Mouse (Mus musculus): ENCODE results near the gene Capzb. TPM values are rescaled to one million over a fixed set of nuclear protein-coding genes. Genes with fewer than 3 reads are reported as not detected.

Gene Capzb
- total RNA-seq, 2 experiments from 2014 or later, result 423 to 429 TPM

DNA sequence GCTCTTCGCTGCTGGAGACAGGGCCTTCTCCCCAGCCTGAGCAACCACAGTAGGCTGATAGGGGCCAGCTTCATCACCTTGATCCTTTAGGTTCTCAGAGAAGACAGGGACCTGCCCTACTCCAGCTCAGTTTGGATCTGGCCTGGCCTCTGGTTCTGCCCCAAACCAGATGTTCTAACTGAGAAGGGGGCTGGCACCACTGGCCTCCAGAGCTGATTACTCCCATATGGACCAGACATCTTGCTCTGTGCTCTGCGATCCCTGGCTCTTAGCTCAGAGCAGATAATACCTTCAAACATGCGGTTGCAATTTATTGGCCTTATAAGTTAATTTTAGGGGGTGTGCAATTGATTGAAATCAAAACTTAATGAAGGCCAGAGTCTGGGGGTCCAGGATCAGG is 74.6 kb downstream of the Capzb start:
- no peak for DNase-seq

DNA sequence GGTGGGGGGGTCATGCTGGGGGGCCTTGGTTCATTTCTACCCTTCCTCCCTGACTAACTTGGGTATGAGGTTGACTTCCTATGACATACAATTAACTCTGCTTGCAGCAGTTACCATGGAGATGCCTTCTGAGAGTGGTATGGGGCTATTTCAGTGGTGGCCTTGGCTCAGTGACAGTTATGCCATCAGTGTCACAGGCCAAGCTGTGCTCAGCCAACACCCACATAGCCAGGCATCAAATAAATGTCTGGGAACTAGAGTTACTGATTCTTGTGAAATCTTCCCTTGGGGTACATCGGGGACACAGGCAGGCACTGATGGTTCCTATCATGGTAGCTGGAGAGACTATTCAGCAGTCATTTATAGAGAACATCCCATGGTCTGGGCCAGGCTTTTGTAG is 75.5 kb downstream of the Capzb start:
- DNase-seq, result no peak

DNA sequence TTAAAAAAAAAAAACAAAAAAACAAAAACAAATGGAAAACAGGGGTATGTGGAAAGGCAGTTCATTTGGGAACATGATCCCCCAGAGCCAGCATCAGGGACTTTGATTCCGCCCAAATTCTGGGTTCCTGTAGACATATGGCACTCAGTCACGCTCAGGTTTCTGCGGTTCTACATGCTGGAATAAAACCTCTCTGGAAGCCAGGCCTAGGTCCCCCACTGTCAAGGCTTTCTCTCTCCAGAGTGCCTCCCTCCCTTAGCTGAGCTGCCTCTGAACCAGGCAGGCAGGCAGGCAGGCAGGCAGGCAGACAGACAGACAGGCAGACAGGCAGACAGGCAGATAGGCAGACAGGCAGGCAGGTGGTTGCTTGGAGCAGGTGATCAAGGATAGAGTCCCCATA is 77.5 kb downstream of the Capzb start:
- no peak for DNase-seq

DNA sequence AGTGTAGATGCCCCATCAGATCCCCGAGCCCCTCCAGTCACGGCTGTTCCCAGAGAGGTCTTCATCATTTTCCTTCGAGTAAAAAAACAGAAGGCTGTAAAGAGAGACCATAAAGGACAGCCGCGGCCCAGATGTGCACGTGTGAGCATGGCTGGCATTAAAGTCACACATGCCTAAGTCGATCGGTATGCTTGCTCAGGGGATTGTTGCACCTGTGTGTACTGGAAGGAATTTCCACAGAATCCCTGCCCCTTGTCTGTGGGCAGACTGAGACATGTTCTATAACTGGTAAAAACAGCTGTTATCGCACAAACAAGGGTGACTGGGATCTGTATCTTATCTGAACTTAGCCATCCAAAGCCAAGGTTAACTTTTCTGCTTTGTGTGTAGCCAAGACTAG is 78.9 kb downstream of the Capzb start:
- no peak for DNase-seq

DNA sequence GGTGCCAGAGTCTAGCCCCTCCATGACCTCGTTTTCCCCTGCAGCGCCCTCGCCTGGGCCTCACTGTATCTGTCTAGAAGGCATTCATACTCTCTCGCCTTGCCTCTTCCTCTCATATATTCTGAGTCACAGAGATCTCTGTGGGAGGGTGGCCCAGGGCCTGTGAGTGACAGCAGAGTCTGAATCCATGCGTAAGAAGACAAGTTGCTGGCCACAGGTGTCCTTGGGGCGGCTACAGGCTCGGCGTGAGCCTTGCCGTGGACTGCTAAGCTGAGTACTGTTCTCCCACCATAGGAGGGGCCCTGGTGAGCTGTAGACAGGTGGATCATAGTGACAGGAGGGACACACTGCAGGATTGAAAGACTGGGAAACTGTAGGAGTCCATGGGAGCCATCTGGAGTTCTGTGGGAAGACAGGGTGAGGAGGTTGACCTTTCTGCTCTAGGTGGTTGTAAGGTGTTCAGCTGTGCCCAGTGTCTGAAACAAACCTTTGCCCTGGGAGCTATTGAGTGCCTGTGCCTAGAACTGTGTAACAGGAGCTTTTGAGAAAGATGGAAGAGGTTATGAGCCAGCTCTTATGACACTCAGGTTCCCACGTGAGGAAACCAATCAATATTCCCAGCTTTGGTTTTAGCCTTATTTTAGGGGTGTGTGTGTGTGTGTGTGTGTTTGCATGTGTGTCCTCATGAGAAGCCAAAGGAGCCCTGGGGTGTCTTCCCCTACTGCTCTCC is 80.4 kb downstream of the Capzb start:
- no peak for DNase-seq

DNA sequence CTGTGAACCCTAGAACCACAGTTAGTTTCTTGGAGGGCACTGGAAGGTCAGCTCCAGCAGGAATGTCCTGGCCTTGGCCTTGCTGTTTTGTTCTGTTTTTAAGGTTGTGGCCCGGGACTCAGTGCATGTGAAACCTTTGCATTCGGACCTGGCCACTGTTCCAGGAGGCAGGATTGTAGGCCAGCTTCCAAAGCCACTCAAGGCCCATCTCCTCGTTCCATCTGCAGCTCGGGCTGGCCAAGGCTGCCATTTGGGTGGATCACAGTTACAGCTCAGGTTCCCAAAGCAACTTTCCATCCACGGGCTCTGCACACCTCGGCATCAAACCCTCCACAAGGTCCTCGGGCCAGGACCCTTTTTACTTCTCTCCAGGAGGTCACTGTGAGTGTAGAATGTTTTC is 81.9 kb downstream of the Capzb start:
- DNase-seq, result no peak

DNA sequence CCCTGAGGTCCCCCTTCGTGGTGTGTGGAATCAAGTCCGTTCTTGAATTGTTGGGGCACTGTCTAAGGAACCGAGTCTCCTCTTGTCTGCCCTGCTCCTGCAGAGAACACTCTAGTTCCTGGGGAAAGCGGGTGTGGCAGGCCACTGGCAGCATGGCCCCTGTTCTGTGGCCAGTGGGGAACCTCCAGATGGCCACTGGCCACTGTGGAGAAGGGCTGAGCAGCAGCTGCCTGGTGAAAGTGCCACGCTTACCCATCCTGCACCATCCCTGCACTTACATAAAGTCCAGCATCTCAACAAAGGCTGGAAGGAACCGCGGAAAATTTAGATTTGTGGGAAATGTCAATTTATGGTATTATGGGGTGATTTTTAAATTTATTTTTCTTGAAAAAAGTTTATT is 83.7 kb downstream of the Capzb start:
- no peak for DNase-seq

DNA sequence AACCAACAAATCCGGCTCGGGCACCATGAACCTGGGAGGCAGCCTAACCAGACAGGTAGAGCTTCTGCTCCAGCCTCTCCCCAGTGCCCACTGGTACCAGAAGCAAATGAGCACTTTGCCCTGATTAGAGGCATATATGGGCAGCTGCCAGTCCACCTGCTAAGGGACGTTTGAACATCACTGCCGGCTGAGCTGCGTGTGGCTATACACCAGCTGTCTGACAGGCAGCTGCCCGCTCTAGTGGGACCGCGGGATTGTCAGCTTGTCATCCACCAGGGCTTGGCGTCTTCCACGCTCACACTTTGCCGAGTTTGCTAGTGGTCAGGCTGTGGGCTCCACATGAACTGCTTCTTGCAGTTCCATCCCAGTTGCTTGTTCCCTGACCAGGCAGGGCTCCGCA is 87.8 kb downstream of the Capzb start:
- no peak for DNase-seq

DNA sequence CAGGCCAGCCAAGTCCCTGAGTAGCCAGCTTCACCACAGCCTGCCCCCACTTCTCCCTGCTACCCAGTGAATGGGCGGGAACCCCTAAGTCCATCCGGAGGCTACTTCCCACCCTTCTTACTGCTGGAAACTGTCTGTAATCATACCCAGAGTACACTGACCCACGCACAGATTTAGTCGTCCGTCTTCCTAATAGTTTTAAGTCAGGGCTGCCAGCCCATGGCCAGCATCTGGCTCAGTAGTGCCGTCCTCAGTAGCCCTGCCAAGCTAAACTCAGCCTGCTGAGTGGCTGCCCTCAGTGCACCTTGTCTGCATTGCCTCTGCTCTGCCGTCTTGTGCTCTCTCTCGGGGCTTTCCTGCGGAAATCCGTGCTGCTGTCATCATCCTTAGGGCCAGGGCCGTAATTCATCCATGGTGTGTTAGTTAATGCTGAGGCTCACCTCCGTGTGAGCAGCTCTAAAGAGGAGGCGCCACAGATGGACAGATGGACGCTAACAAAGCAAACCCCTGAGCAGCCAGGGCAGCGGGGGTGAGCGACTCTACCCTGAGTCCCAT is 89.2 kb downstream of the Capzb start:
- no peak for DNase-seq

DNA sequence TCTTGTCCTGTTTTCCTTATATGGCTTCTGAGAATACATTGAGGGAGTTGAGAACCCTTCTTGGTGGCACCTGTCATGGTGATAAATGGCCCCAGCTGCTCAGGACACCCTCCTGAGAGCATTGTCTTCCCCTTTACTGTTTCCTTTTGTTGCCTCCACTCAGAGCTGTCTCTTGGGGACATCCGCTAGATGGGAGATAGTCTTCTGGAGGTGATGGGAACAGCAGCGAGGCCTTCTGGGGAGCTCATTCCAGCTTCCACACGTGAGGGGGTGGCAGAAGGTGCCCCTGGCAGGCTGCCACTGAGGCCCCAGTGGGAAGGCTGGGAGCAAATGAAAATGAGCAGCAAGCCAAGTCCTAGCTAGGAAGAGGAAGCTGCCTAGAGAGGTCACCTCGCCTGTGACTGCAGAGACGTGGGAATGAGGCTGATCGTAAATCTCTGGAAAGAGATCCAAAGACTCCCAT is 90.3 kb downstream of the Capzb start:
- peak; percentile 53 for DNase-seq

DNA sequence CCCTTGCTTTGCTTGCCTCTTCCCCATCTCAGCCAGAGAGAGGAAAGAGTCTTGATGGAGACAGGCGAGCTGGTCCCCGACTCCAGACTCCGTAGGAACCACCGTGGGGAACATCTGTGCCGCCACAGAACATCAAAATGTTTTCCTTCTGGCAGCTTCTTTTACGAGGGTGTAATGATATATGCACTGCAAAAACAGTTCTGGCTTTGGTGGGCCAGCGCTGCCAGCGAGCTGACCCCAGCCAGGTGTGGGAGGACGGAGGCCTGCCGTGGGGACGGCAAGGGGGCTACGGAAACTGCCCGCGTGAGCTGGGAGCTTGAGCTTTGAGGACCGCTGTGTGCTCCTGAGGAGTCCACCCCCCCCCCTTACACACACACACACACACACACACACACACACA is 92.2 kb downstream of the Capzb start:
- DNase-seq, result no peak

DNA sequence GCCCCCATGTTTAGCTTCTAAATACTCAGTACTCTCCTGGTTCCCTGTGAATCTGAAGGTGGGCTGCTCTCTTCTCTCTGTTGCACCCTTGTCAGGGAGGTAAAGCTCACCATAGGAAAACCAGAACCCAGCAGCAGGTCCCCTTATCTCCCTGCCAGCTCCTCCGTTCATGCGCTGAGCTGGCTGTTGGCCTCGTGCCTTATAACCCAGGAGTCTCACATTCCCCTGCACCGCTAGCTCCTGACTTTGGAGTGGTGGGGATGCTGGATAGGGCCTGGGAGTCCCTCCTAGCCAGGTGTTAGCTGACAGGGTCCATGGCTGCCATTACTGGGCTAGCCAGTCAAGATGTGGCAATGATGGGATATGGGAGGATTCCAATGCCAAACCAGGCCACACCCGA is 93.5 kb downstream of the Capzb start:
- peak; percentile 45 for DNase-seq

DNA sequence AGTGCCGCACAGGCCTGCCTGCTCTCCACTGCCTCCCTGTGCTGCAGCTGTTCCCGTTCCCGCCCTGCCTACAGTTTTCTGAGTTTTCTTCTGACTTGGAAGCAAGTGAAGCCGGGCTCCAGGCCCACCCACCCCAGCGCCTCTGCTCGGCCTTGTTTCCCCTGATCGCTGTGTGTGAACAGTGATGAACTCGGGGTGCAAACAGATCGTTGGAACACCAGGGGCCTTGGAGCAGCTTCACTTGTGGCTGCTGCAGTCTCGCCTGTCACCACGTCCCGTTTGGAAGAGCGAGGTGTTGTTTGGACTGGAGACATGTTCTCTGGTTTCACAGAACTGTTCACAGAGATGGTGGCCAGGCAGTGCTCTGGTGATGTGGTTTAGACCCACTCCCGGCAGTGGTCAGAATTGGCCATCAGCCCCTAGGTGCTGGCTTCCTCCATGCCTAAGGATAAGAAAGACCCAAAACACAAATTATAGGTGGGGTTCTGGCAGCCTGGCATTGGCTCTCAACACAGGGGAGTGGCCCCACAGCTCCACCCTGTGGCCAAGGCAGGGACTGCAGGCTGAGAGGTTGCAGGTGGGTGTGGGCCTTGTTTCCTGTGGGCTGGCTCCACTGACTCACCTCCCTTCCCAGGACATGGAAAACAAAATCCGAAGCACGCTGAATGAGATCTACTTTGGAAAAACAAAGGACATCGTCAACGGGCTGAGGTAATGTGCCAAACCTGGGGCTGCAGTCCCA is 94.6 kb downstream of the Capzb start:
- peak; percentile 93 for DNase-seq

DNA sequence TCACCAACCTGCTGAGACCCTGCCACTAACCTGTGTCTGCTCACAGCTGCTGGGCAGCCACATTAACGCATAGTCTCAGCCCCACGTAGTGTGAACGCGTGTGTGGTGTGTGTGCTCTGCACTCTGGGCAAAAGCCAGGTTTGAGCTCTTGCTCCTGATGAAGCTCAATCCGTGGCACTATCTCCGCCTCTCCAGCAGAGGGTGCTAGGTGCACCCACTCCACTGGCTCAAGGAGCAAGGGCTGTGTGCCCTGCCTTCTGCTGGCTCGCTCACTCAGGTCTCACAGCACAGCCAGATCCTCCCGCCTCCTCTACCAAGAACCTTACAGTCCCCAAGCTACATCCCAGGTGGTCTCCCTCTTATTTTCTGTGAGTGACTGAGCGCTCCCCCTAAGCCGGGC is 96.3 kb downstream of the Capzb start:
- DNase-seq, result peak; percentile 53

DNA sequence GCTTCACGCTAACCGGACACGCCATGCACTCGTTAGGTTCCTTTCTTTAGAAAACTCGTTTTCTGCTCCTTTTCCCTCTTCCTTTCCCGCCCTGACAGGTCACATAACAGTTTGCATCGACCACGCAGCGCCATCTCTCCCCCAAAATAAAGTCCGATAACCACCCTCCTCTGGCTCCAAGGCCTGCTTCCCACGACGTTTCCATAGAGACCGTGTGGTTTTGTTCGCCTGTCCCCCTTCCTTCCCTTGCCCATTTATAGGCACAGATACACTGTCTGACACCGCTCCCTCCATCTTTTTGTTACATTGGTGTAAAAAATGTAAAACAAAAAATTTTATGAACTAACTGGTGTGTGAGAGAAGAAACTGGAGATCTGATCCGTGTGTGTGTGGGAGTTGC is 98.4 kb downstream of the Capzb start:
- DNase-seq, result no peak

DNA sequence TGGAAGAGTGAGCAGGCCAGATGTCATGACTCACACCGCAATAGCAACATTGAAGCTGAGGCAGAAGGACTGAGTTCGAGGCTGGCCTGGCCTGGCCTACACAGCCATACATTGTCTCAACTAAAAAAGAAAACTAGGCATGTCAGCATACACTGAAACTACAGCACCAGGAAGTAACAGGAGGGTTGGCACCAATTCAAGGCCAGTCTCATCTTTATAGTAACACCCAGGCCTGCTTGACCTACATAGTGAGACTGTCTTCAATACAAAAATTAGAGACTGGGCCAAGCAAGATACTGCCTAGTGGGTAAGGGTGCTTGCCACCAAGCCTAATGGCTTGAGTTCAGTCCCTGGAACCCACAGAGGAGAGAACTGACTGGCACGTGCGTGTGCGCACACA is 99.3 kb downstream of the Capzb start:
- no peak for DNase-seq

DNA sequence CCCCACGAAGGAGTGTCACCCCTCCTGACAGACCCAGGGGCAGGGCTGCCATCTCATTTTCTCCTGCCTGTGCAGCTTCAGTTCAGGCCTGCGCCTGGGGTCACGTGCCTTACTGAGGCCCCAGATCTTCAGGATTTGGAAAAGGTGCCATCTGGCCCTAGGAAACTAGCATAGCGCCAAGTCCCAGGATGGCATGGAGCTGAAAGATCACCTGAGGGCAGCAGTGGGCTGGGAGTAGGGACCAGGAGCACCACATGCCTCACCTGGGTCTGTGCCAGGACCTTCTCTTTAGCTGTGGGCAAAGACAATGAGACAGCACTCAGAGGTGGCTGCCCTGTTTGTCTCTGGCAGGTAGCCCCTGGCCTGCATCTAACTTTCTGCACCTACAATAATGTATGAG is 104.9 kb downstream of the Capzb start:
- peak; percentile 76 for DNase-seq

DNA sequence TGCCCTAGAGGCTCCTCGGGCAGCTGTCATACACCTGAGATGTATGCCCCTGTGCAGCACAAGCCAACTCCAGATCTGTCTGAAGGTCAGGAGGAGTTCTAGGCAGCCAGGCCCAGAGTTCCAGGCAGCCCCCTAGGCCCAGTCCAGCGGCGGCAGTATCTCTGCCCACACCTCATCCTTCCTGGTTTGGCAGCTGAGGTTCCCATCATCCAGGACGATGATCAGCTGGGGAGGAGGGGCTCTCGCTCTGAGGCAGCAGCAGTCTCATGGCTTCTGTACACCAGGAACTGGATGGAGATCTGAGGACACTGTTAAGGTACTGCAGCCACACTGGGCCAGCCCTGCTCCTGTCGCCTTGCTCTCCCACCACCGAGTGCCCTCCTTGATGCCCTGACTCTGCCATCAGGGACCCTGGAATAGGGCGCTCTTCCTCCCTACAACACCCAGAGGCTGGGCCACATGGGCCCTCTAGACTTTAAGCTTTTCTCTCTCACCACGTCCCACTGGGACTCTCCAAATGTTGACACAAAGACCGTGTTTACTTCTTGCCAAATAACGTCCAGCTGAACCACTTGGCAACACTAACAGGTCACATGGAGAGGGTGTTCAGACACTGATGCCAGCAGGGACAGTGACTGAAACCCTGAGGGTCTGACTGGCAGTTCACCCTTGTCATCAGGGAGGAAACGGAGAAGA is 106.1 kb downstream of the Capzb start:
- no peak for DNase-seq

DNA sequence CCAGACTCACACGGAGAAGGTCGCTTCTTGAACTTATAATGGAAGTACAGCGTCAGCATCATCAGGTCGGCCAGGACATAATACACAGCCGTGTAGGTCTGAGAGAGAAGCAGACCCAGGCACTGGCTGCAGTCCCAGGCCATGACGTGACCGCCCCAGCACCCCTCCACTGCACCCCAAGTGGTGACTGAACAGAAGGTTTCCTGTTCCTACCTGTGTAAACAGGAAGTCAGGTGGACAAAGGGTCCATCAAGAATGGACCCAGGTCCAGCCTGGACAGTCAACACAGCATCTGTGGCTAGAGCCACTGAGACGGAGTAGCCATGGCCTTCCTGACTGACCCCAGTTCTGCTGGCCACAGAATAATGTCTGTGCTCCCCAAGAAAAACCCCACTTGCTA is 109.1 kb downstream of the Capzb start:
- DNase-seq, result no peak

DNA sequence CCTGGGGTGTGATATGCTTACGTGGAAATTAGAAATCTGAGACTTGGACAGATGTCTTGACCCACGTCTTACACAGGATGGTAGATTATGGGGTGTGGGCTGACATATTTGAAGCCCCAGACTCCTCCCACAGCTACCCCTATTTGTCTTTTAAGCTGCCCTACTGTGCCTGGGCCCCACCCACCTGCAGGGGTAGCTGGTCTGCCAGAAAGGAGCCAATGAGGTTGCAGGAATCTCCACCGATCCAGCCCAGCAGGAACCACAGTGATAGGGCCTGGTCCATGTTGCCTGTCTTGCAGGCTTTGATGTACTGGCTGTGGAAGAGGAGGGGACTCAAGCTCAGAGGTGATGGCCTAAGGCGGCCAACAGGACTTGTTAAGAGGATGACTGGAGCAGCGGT is 109.5 kb downstream of the Capzb start:
- no peak for DNase-seq

DNA sequence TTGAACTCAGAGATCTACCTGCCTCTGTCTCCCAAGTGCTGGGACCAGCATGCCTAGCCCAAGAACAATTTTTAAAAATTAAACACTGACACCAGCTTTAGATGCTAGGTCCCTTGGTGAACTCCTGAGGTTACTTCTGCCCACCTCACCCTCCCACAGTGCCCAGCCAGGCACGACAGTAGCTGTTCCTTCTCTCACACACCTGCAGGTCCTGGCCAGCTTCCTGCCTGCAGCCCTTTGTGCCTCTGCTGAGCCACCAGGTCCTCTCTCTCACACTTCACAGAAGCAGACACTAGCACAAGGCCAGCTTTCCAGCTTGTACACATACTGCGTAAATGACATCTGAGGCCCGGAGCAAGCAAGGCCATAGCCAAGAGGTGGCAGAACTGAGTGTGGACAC is 112.8 kb downstream of the Capzb start:
- no peak for DNase-seq

DNA sequence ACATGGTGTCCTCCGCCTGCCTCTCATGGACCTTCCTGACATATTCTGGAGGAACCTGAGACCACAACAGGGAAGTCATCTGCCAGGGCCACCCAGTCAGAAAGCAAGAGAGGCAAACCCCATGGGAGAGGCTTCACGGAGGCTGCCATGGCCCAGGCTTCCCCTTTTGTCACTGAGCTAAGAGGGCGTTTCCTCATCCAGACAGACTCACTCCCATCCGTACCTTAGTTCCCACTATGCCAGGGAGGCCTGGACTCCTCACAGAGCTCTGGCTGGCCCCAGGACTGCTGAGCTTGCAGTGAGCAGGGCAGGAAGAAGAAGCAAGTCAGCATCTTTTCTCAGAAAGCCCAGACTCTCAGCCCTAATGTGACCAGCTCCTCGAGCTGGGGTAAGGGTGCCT is 115.2 kb downstream of the Capzb start:
- DNase-seq, result no peak

DNA sequence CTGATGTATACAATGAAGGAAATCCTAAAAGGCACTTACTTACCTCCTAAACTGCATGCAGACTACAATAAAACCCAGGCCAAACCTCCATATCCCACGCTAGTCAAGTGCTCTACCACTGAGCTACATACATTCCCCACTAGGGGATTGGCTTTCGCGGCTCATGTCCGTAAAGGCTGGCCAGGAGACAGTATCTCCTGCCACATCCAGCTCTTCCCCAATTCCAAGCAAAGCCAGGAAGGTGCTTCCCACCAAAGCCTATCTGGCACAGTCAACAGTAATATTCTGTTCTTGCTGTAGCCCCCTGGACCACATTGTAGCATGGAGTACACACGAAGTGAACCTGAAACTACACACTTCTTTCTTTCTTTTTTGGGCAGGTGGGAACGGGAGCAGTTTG is 117.0 kb downstream of the Capzb start:
- DNase-seq, result no peak
